Mouse (Mus musculus): ENCODE measurements at regions not wholly inside any gene's neighbourhood (a gene's known extent, or its start where the extent isn't known, plus 50 kb on each side); places are given as distances from the start of the nearest gene placed in this dataset.

GRCm38 (mm10) chr1:152152474-152152873, 62.5 kb upstream of the 1700025G04Rik start:
- no peaks in the 10 kb centered on the region for H3K9me3 ChIP-seq (replicated peaks)
- no peak overlapping the region for H3K4me3 ChIP-seq
- no peaks in the 10 kb centered on the region for H3K27me3 ChIP-seq
- no peak overlapping the region for H3K27ac ChIP-seq
- H3K4me2 ChIP-seq (replicated peaks) = no peak overlapping the region
- no peak overlapping the region for H3K9ac ChIP-seq
- WGBS = 86% methylated on average over 5 of the region's 5 CpGs
- no peaks in the 10 kb centered on the region for H3K36me3 ChIP-seq
- no peak for ATAC-seq (ENCODE audit: low FRiP score)
- no peaks in the 10 kb centered on the region for H3K4me1 ChIP-seq

GRCm38 (mm10) chr1:152148731-152149130, 58.8 kb upstream of the 1700025G04Rik start:
- 75% methylated on average over 3 of the region's 3 CpGs for WGBS
- Histone ChIP-seq H3K27ac (no peak overlapping the region), H3K27me3 (no peaks in the 10 kb centered on the region), H3K4me1 (no peaks in the 10 kb centered on the region), H3K4me2 (replicated peaks) (no peak overlapping the region), H3K4me3 (no peak overlapping the region), H3K36me3 (no peaks in the 10 kb centered on the region), H3K9ac (no peak overlapping the region), H3K9me3 (replicated peaks) (no peaks in the 10 kb centered on the region)
- ATAC-seq (ENCODE audit: low FRiP score) = no peak

GRCm38 (mm10) chr1:152140175-152140574, 50.2 kb upstream of the 1700025G04Rik start:
- Histone ChIP-seq H3K27me3 (no peaks in the 10 kb centered on the region), H3K9ac (no peak overlapping the region), H3K9me3 (replicated peaks) (peaks cover 11% of the 10 kb centered on the region), H3K4me2 (replicated peaks) (no peak overlapping the region), H3K4me3 (no peak overlapping the region), H3K4me1 (no peaks in the 10 kb centered on the region), H3K36me3 (no peaks in the 10 kb centered on the region), H3K27ac (no peak overlapping the region)
- 83% methylated on average over 5 of the region's 5 CpGs for WGBS
- no peak for ATAC-seq (ENCODE audit: low FRiP score)
